Mouse (Mus musculus): ENCODE data around the gene Gm28035.

Gene Gm28035

GRCm38 (mm10) chr2:30240267-30240666 is at the start of gene Gm28035:
Gm28035 (plus strand) TSS chr2:30240567.
- no peak for DNase-seq (ENCODE audit: low spot score)

- DNase-seq (ENCODE audit: low spot score), result no peak
Measured at GRCm38 (mm10) chr2:30191790-30192580, 48.4 kb upstream of the Gm28035 start.

GRCm38 (mm10) chr2:30194656-30195055 is 45.7 kb upstream of the Gm28035 start:
- DNase-seq (ENCODE audit: low spot score), result no peak

DNA sequence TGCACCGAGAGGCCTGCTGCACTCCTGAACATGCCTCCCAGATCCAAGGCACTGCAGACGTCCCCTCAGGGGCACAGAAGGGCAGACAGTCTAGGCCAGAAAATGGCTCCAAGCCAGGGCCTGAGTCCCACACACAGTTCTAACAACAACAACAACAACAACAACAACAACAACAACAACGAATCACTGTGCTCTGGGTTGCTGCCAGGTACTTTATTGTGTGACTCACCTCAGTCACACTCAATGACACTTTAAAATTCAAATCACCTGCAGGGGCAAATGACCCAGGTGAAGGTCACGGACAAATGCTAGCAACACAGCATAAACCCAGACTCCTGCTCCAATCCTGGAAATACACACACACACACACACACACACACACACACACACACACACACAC is 42.3 kb upstream of the Gm28035 start:
- DNase-seq (ENCODE audit: low spot score), result no peak

DNA sequence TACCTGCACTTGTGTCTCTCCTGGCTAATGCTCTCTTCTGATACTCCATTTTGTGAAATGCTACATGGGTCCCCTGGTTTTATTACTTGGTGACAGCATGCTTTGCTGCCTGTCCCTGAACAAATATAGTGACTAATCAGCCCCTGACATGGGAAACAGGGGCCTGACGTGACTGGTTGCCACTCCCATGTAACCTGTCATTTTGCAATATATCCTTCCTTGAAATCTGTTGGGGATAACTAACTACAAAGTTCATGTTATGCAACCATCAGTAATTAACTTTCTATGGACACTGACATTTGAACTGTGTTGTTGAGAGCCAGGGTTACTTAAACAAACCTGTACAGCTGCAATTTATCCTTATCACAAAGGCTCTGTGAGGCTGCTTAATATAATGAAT is 40.4 kb upstream of the Gm28035 start:
- DNase-seq (ENCODE audit: low spot score), result no peak

DNA sequence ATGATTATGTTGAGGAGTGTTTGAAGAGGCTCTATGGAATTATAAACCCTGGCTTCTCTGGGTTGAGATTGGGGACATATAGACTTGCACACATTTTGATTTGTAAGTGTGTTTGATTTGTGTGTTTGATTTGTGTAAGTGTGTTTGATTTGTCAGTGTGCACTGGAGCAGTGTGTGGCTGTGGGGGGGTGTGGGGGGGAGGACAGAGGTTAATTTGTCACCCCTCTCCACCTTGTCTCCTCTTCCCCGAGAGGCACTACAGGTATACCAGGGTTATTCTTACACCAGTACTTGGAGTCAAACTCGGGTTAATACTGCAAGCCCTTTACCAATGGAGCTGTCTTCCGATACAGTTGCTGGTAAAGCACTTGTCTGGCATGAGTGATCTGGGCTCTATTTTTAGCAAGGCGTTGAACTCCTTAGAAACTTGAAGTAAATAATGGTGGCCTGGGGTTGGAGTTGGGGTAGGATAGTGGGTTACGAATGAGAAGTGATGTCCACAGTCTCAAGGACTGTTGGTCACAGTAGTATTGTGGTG is 39.9 kb upstream of the Gm28035 start:
- DNase-seq (ENCODE audit: low spot score), result no peak

- peak; percentile 35 for DNase-seq (ENCODE audit: low spot score)
Measured at GRCm38 (mm10) chr2:30203439-30203838, 36.9 kb upstream of the Gm28035 start.

- DNase-seq (ENCODE audit: low spot score), result no peak
Measured at GRCm38 (mm10) chr2:30205255-30205628, 35.1 kb upstream of the Gm28035 start.

DNA sequence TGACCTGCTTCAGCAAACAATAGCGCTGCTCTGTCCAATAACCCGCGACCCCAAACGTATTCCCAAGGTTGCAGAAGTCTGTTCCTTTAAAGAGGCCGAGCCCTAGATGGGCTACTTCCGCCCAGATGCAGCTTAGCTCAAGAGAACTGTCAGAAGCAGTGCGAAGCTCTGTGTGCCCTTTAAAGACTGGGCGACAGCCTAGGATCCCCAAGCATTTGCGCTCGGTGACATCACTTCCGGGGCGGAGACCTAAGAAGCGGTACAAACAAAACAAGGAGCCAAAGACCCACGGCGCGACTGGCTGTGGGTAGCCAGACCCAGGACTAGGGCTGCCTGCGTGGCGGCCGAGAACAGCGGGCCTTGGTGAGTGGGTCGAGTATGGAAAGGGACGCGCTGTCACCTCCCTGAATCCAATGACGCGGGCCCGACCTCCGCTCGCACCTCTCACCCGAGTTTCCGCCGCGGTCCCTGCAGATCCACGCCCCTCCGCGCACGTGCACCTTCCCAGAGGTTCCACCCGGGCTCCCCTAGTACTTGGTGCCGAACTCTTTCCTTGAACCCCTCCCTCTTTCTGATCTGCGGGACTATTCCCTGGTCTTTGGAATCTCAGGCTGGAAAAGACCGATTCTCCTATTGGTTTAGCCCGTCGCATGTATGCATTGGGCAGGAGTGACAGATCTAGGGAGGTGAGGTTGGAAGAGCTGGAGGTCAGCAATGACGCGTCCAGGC is 34.6 kb upstream of the Gm28035 start, which contains the start of gene Kyat1:
TSS of gene Kyat1 (minus strand) at position 219 of the 729 bp plus-strand sequence.
- peak; percentile 85 for DNase-seq (ENCODE audit: low spot score)

GRCm38 (mm10) chr2:30207401-30207800 is 33.0 kb upstream of the Gm28035 start:
- DNase-seq (ENCODE audit: low spot score), result no peak

DNA sequence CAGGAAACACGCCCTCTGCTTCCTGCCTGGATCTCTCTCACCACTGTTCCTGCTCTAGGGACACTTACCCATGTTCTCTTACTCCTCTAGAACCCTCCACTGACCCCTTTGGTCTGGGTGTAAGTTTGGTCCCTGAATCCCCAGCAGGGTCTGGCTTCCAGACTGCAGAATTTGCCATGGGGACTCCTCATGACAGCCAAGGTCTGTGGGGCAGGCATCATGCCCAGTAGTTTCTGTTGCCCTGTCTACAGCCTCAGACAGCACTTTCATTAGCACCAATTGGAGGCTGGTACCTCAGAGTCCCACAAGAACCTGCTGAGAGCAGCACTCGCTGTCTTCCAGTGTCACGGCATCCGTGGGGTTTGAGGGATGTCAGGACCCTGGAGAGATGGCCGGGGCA is 32.5 kb upstream of the Gm28035 start:
- no peak for DNase-seq (ENCODE audit: low spot score)

GRCm38 (mm10) chr2:30211408-30212168 is 28.8 kb upstream of the Gm28035 start:
- no peak for DNase-seq (ENCODE audit: low spot score)

GRCm38 (mm10) chr2:30212169-30212545 is 28.2 kb upstream of the Gm28035 start:
- no peak for DNase-seq (ENCODE audit: low spot score)

DNA sequence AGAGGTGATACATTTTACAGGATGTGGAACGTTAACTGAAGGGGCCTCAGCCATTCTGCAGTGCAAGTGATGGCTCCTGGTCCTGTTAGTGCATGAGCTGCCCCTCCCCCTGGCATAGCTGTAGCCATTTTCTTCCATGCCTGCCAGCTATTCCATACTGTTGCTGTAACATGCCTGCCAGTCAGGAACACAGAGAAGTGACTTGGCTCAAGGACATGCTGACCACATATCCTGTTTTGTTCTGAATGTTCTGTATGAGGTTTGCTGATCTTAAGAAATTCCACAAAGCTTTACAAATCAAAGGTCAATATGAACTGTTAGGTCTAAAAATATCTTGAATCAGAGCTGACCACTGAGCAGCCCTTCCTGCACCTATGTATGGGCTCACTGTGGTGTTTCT is 27.4 kb upstream of the Gm28035 start:
- no peak for DNase-seq (ENCODE audit: low spot score)

GRCm38 (mm10) chr2:30214745-30215144 is 25.6 kb upstream of the Gm28035 start:
- no peak for DNase-seq (ENCODE audit: low spot score)

- DNase-seq (ENCODE audit: low spot score), result no peak
Measured at GRCm38 (mm10) chr2:30215493-30215892, 24.9 kb upstream of the Gm28035 start.

- no peak for DNase-seq (ENCODE audit: low spot score)
Measured at GRCm38 (mm10) chr2:30216293-30216692, 24.1 kb upstream of the Gm28035 start.

DNA sequence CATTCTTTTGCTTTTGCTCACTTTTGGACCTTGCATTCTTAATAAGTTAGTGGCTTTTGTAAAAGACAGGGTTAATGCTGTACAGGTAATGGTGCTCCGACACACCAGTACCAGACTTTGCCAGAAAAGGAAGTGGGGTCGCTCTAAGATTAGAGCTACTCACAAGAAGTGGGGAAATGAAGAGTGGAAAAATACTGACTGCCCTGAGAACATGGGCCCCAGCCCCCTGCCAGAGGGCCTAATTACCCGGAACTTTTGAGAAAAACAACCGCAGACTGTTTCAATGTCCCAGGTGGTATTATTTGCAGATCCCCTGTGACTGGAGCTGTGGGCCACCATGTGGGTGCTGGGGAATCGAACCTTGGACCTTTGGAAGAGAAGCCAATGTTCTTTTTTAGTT is 4.8 kb upstream of the Gm28035 start:
- DNase-seq (ENCODE audit: low spot score), result no peak

GRCm38 (mm10) chr2:30236426-30237198 is 3.8 kb upstream of the Gm28035 start:
- no peak for DNase-seq (ENCODE audit: low spot score)

DNA sequence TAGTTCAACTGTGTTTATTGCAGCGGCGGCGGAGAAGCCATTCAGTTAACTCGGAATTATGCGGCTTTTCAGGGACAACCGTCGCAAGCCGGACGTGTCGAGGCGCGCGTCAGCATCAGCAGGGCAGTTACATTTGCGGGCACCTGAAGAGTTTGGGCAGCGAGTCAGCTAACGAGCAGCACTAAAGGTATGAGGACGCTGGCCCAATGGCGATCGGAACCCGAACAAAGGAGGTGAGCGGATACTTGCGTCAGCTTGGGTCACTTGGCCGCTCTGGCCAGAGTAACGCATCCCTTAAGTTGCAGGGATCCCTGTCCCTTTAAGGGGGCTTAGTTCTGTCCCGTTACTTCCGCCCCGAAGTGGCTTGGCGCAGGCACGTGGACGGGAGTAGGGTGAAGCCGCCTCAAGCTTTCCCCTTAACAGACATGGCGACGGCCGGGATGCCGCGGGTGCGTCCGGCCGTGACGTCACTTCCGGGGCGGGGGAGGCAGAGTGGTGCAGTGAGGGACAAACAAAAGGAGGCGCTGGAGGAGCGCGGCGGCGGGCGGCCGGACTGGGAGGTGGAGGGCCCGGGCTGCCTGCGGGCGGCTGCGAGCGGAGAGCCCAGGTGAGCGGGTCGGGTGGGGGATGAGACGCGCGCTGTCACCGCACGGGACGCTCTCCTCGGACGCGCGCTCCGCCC is 3.0 kb upstream of the Gm28035 start, which contains the start of gene Lrrc8a:
TSS of gene Lrrc8a (plus strand) at position 517 of the 682 bp plus-strand sequence.
- DNase-seq (ENCODE audit: low spot score), result peak; percentile 99

DNA sequence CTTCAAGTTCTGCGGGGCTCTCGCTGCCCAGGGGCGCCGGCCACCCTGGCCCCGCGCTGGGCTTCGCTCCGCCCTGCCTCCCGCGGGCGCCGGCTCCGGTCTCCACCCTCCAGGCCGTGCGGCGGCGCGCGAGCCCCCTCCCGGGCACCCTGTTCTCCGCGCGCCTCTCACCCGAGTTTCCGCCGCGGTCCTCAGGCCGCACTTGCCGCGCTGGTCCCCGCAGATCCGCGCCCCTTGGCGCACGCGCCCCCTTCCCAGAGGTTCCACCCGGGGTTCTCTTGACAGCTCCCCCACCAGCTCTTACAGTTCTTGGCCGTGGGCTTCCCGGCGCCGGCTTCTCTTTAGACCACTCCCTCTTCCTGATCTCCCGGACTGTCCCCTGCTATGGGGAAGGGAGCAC is 2.5 kb upstream of the Gm28035 start:
- no peak for DNase-seq (ENCODE audit: low spot score)

All from spleen, adult 12 weeks (tissue).